ENCODE assay signal across 19 mouse cellular contexts in the genomic region with DNA sequence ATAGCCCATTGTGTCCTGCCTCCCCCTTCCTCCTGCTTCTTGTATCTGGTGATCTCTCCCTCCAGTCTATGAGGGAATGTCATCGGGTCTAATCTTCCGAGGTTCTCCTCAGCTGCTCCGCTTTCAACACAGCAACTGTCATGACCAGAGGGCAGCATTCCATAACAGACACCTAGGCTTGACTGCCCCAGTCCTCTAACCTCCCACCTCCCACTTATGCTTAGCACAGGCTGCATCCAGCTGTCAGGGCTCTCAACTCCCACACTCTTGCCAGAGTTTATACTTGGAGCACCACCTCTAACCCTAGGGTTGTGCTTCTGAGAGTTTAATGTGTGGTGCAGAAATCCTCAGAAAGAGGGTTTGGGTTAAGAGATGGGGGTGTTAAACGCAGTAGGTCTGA.
DNase-seq lines count a peak whose midpoint lies in the region; ATAC-seq and TF ChIP-seq lines count a peak whose summit lies in the region.
"Had no signal": no experiment of that assay in that cellular context is flagged by ENCODE, and none has a peak within 500 bp of the region (broad histone marks: within the 10 kb centered on the region; RNA-seq: fewer than 3 reads in every experiment).

No protein-coding gene starts in this region.

- no peak overlapping the region for H3K4me2 ChIP-seq in midbrain, embryonic 11.5 days
- no peak overlapping the region for H3K4me2 ChIP-seq in midbrain, embryonic 15.5 days
- no peak overlapping the region for H3K4me2 ChIP-seq in lung, embryonic 16.5 days (ENCODE audit: low read depth, low read length)
- H3K4me2 ChIP-seq in myocyte (ENCODE audit: low read depth), result no peak overlapping the region
- H3K4me2 ChIP-seq: forebrain, embryonic 12.5 days; heart, embryonic 15.5 days; hindbrain, embryonic 13.5 days; liver, embryonic 11.5 days; neural tube, embryonic 12.5 days had no signal

- no peak overlapping the region for H3ac ChIP-seq in myocyte (ENCODE audit: control insufficient read depth, insufficient read length)

- no peak for ATAC-seq in midbrain, embryonic 11.5 days (ENCODE audit: low FRiP score)
- no peak for ATAC-seq in midbrain, embryonic 15.5 days (replicated peaks)
- ATAC-seq in lung, embryonic 16.5 days (ENCODE audit: low read depth), result peak; percentile 95

- 93% methylated on average over 4 of the region's 4 CpGs for WGBS in midbrain, embryonic 11.5 days
- WGBS in midbrain, embryonic 15.5 days, result 88% methylated on average over 4 of the region's 4 CpGs
- WGBS in lung, embryonic 16.5 days, result 51% methylated on average over 4 of the region's 4 CpGs

- no peak overlapping the region for H3K9ac ChIP-seq in midbrain, embryonic 11.5 days (ENCODE audit: low read length)
- no peak overlapping the region for H3K9ac ChIP-seq in midbrain, embryonic 15.5 days
- no peak overlapping the region for H3K9ac ChIP-seq in lung, embryonic 16.5 days (ENCODE audit: low read length)
- H3K9ac ChIP-seq: forebrain, embryonic 12.5 days; heart, embryonic 15.5 days; hindbrain, embryonic 13.5 days; neural tube, embryonic 12.5 days had no signal

- H3K4me3 ChIP-seq in midbrain, embryonic 11.5 days (ENCODE audit: low read depth, low read length), result no peak overlapping the region
- H3K4me3 ChIP-seq in midbrain, embryonic 15.5 days, result no peak overlapping the region
- H3K4me3 ChIP-seq in lung, embryonic 16.5 days (ENCODE audit: low read length), result no peak overlapping the region
- no peak overlapping the region for H3K4me3 ChIP-seq in myocyte
- H3K4me3 ChIP-seq: forebrain, embryonic 12.5 days; heart, embryonic 15.5 days; hindbrain, embryonic 13.5 days; layer of hippocampus, adult 2 months; neural tube, embryonic 12.5 days had no signal

- intact Hi-C loops in left cerebral cortex, postnatal 10 days (cut with DNase I), result no loop called here

- H3K79me2 ChIP-seq in myocyte (ENCODE audit: control insufficient read depth, insufficient read depth), result no peaks in the 10 kb centered on the region

- no peaks in the 10 kb centered on the region for H3K36me3 ChIP-seq in midbrain, embryonic 11.5 days (ENCODE audit: control insufficient read depth, insufficient read depth, low read length)
- H3K36me3 ChIP-seq in midbrain, embryonic 15.5 days (replicated peaks), result no peaks in the 10 kb centered on the region
- H3K36me3 ChIP-seq in lung, embryonic 16.5 days (ENCODE audit: control insufficient read depth, insufficient read depth, low read length), result no peaks in the 10 kb centered on the region
- H3K36me3 ChIP-seq in myocyte (ENCODE audit: control insufficient read depth, insufficient read depth), result no peaks in the 10 kb centered on the region
- H3K36me3 ChIP-seq: forebrain, embryonic 12.5 days; heart, embryonic 15.5 days; hindbrain, embryonic 13.5 days; neural tube, embryonic 12.5 days had no signal

- peak; percentile 75 for DNase-seq in midbrain, embryonic 11.5 days (ENCODE audit: low spot score, missing footprints)
- peak; percentile 74 for DNase-seq in kidney, postnatal 10 days
- DNase-seq in ovary, postnatal 36 days (ENCODE audit: low spot score), result no peak
- no peak for DNase-seq in left cerebral cortex, postnatal 10 days (ENCODE audit: extremely low spot score in 1 of 2, low spot score in 2 of 2)
- no peak for DNase-seq in neural tube, embryonic 10.5 days (ENCODE audit: extremely low spot score, low spot score)
- DNase-seq: cerebellum, adult 9-11 months; embryo, embryonic 11 days; left cerebral cortex, postnatal 4 days; right cerebral cortex, postnatal 14 days; thymus, postnatal 36 days had no signal

- no peaks in the 10 kb centered on the region for H3K27me3 ChIP-seq in midbrain, embryonic 11.5 days (ENCODE audit: control insufficient read depth, insufficient read depth, low read length)
- no peaks in the 10 kb centered on the region for H3K27me3 ChIP-seq in midbrain, embryonic 15.5 days (replicated peaks)
- no peaks in the 10 kb centered on the region for H3K27me3 ChIP-seq in lung, embryonic 16.5 days (ENCODE audit: control insufficient read depth, insufficient read depth, low read depth, low read length)
- no peaks in the 10 kb centered on the region for H3K27me3 ChIP-seq in myocyte (ENCODE audit: control insufficient read depth, insufficient read depth, insufficient read length)
- H3K27me3 ChIP-seq: forebrain, embryonic 12.5 days; heart, embryonic 15.5 days; hindbrain, embryonic 13.5 days; neural tube, embryonic 12.5 days had no signal

- no peak for TF ChIP-seq POLR2A in myocyte (IDR thresholded peaks at IDR 0.05; ENCODE audit: insufficient read length, low read depth)

- no peaks in the 10 kb centered on the region for H3K4me1 ChIP-seq in midbrain, embryonic 11.5 days (ENCODE audit: control insufficient read depth, insufficient read depth, low read length)
- H3K4me1 ChIP-seq in midbrain, embryonic 15.5 days, result no peaks in the 10 kb centered on the region
- no peaks in the 10 kb centered on the region for H3K4me1 ChIP-seq in lung, embryonic 16.5 days (replicated peaks; ENCODE audit: control insufficient read depth, insufficient read depth, low read length)
- H3K4me1 ChIP-seq: forebrain, embryonic 12.5 days; hindbrain, embryonic 13.5 days; neural tube, embryonic 12.5 days had no signal

- no peak overlapping the region for H3K27ac ChIP-seq in midbrain, embryonic 11.5 days (ENCODE audit: low read depth, low read length)
- no peak overlapping the region for H3K27ac ChIP-seq in midbrain, embryonic 15.5 days
- no peak overlapping the region for H3K27ac ChIP-seq in lung, embryonic 16.5 days (ENCODE audit: low read length)
- H3K27ac ChIP-seq: forebrain, embryonic 12.5 days; heart, embryonic 15.5 days; hindbrain, embryonic 13.5 days; layer of hippocampus, adult 2 months; neural tube, embryonic 12.5 days had no signal

- H3K9me3 ChIP-seq in midbrain, embryonic 11.5 days (ENCODE audit: control insufficient read depth, low read length), result no peaks in the 10 kb centered on the region
- no peaks in the 10 kb centered on the region for H3K9me3 ChIP-seq in midbrain, embryonic 15.5 days
- H3K9me3 ChIP-seq in lung, embryonic 16.5 days (ENCODE audit: control insufficient read depth, low read length), result no peaks in the 10 kb centered on the region
- H3K9me3 ChIP-seq: forebrain, embryonic 12.5 days; heart, embryonic 15.5 days; hindbrain, embryonic 13.5 days; neural tube, embryonic 12.5 days had no signal

TF ChIP-seq in myocyte, 11 proteins besides CTCF, POLR2A, EP300 and RAD21:
- TF ChIP-seq CEBPB (IDR thresholded peaks at IDR 0.05; ENCODE audit: insufficient read depth, poor library complexity, severe bottlenecking), result no peak
- no peak for TF ChIP-seq E2F4 (IDR thresholded peaks at IDR 0.05; ENCODE audit: insufficient read depth)
- no peak for TF ChIP-seq REST (IDR thresholded peaks at IDR 0.05; ENCODE audit: insufficient read depth, insufficient read length)
- TF ChIP-seq MYOD1 (IDR thresholded peaks at IDR 0.05; ENCODE audit: control insufficient read depth in 1 of 3, insufficient read length in 2 of 3, low read depth in 2 of 3), result peak in 2 of 3 experiments; percentile 62 to 90
- TF ChIP-seq MYOG (IDR thresholded peaks at IDR 0.05; ENCODE audit: control insufficient read depth in 1 of 3, insufficient read depth in 1 of 3, insufficient read length in 2 of 3, low read depth in 2 of 3), result peak; percentile 61 to 91 (median 66)
- TF ChIP-seq TCF12 (IDR thresholded peaks at IDR 0.05; ENCODE audit: insufficient read depth, poor library complexity, severe bottlenecking), result peak; percentile 27
- no peak for TF ChIP-seq MAX (IDR thresholded peaks at IDR 0.05; ENCODE audit: low read depth)
- TF ChIP-seq POLR2AphosphoS2 (IDR thresholded peaks at IDR 0.05; ENCODE audit: insufficient read length, low read depth), result no peak
- no peak for TF ChIP-seq TCF3 (IDR thresholded peaks at IDR 0.05; ENCODE audit: insufficient read length, low read depth)

Comparison
In these comparisons a context has a peak if more than half of its experiments do, and no peak if none do; other contexts are left out.
1. DNase-seq: peak in midbrain, embryonic 11.5 days (single experiment) and kidney, postnatal 10 days (single experiment); none in ovary, postnatal 36 days (single experiment), left cerebral cortex, postnatal 10 days (0 of 2) and neural tube, embryonic 10.5 days (single experiment).